In the genomic region with DNA sequence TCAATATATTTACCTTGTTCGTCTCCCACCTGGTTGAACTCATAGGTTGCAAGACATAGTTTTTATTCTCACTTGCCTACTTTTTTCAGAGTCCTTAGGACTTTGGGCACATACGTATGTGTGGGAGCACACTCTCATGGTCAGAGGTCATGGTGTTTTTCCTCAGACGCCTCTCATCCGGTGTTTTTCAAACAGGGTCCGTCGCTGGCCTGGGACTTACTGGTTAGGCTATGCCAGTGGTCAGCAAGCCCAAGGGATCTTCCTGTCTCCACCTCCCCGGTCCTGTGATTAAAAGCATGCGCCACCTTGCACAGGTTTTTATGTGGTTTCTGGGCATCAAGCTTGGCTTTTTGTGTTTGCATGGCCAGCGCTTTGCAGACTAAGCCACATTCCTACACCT, we compare ENCODE assay signal across 18 mouse cellular contexts.
DNase-seq lines count a peak whose midpoint lies in the region; ATAC-seq lines count a peak whose summit lies in the region.
"Had no signal": no experiment of that assay in that cellular context is flagged by ENCODE, and none has a peak within 500 bp of the region (broad histone marks: within the 10 kb centered on the region; RNA-seq: fewer than 3 reads in every experiment).

No protein-coding gene starts in this region.

- no peaks in the 10 kb centered on the region for H3K36me3 ChIP-seq in heart, embryonic 12.5 days
- no peaks in the 10 kb centered on the region for H3K36me3 ChIP-seq in heart, embryonic 10.5 days
- H3K36me3 ChIP-seq: G1E had no signal

- no peak for ATAC-seq in heart, embryonic 12.5 days (ENCODE audit: insufficient number of reproducible peaks, low FRiP score)
- ATAC-seq: activated CD4-positive, CD25-positive, alpha-beta regulatory T cell, adult 4 months; CD4-positive, CD25-positive, alpha-beta regulatory T cell, adult 4 months; Patski had no signal

- H3K27ac ChIP-seq in heart, embryonic 12.5 days (ENCODE audit: poor library complexity, severe bottlenecking): no peak overlapping the region
- no peak overlapping the region for H3K27ac ChIP-seq in heart, embryonic 10.5 days

- 79% methylated on average over 9 of the region's 9 CpGs for WGBS in heart, embryonic 12.5 days
- 86% methylated on average over 9 of the region's 9 CpGs for WGBS in heart, embryonic 10.5 days

- DNase-seq in heart, adult 11 months: peak; percentile 73
- DNase-seq in heart, embryonic 10.5 days (ENCODE audit: low spot score): peak; percentile 71
- no peak for DNase-seq in heart, postnatal 4 days
- DNase-seq: adrenal gland, adult 2 months; adrenal gland, adult 8-10 months; adrenal gland, postnatal 10 days; adrenal gland, postnatal 14 days; adrenal gland, postnatal 25 days; adrenal gland, postnatal 36 days; B cell, adult 2 months; cerebellum, adult 11 months; cerebellum, adult 11-12 months; cerebellum, adult 18-20 months had no signal

- no peak overlapping the region for H3K9ac ChIP-seq in heart, embryonic 12.5 days

- H3K4me1 ChIP-seq in heart, embryonic 12.5 days (replicated peaks): no peaks in the 10 kb centered on the region
- no peaks in the 10 kb centered on the region for H3K4me1 ChIP-seq in heart, embryonic 10.5 days

- H3K27me3 ChIP-seq in heart, embryonic 12.5 days (replicated peaks): no peaks in the 10 kb centered on the region
- no peaks in the 10 kb centered on the region for H3K27me3 ChIP-seq in heart, embryonic 10.5 days (ENCODE audit: insufficient read depth, poor library complexity, severe bottlenecking)
- H3K27me3 ChIP-seq: Patski had no signal

- no peak overlapping the region for H3K4me3 ChIP-seq in heart, embryonic 12.5 days
- H3K4me3 ChIP-seq in heart, embryonic 10.5 days: no peak overlapping the region

- no peaks in the 10 kb centered on the region for H3K9me3 ChIP-seq in heart, embryonic 12.5 days (replicated peaks)
- H3K9me3 ChIP-seq in heart, embryonic 10.5 days: no peaks in the 10 kb centered on the region
- H3K9me3 ChIP-seq: G1E had no signal

- H3K4me2 ChIP-seq in heart, embryonic 12.5 days: no peak overlapping the region
